Mouse (Mus musculus) c-Kit-negative CD71-positive TER-119-positive erythroid progenitor cells, embryonic 14.5 days (primary cell): ENCODE data around the gene Insl3.
"Not testable (repeated sequence)": the region's sequence is repeated elsewhere in the genome, so short reads cannot be mapped to it uniquely, and the experiment has no call there.

Experiments
- DNase-seq: peaks from one replicate; pipeline ENCODE4 v3.0.0-alpha.2; 2013; ENCODE audit warnings: low read depth, low spot score

Gene Insl3

DNA sequence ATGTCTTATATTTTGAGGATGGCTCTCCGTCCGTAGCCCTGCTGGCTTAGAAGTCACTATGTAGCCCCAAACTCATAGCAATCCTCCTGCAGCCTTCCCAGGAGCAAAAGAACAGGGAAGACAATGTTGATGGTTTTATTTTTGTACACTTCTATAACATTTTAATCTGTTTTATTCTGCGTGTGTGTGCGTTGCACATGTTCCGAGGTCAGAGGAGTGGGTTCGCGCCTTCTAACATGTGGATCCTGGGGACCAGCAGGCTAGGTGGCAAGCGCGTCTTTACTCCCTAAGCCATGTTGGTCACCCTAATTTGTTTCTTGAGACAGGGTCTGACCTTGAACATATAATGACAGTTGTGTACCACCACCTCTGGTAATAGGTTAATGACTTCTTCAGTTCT is 12.2 kb upstream of the Insl3 start:
- DNase-seq = no peak

DNA sequence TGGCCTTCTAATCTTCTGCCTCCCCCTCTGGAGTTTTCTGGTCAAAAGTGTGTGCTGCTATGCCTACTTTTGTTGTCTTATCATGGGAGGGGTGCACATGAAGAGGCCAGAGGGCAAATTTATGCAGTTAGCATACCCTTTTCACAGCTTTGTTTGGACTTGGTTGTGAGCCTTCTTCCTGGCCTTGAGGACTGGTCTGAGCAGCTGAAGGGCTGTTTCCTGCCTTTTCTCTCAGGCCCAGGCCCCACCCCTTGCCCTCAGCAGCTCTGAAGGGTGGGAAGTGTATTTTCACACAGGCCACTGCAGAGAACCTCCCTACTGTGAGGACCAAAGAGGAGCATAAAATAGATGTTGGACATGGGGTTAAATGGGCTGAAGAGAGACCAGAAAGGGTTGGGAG is 11.5 kb upstream of the Insl3 start:
- DNase-seq = no peak

DNA sequence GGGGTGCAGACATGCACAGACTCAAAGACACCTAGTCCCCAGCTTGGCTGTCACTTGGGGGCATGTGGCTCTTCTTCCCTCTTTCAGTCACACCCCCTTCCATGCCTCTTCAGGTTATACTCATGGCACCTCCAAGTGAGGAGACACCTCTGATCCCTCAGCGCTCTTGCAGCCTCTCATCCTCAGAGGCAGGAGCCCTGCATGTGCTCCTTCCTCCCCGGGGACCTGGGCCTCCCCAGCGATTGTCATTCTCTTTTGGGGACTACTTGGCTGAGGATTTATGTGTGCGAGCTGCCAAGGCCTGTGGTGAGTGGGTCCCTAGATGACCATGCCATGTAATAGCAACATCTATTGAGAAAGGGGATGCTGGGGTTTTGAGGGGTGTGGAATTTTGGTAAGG is 10.8 kb upstream of the Insl3 start:
- DNase-seq = no peak

DNA sequence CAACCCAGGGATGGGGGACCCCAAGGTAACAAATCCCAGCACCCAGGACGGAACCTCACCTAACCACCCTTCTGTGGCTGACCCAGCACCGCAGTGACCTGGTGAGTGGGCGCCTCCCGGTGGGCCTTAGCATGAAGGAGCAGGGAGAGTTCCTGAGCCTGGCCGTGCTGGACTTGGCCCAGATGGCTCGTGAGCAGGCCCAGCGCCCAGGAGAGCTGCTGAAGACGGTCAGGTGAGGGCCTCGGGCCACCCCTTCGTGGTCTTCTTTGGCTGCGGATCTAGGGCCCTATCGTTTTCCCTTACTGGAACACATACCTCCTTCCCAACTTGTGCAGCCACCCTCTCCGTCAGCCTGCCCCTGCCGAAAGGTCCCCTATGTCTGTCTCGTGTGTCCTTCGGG is 9.9 kb upstream of the Insl3 start:
- no peak for DNase-seq

- no peak for DNase-seq
Observed at GRCm38 (mm10) chr8:71679550-71680168, 9.4 kb upstream of the Insl3 start.

GRCm38 (mm10) chr8:71680471-71680870 is 8.5 kb upstream of the Insl3 start:
- DNase-seq = no peak

DNA sequence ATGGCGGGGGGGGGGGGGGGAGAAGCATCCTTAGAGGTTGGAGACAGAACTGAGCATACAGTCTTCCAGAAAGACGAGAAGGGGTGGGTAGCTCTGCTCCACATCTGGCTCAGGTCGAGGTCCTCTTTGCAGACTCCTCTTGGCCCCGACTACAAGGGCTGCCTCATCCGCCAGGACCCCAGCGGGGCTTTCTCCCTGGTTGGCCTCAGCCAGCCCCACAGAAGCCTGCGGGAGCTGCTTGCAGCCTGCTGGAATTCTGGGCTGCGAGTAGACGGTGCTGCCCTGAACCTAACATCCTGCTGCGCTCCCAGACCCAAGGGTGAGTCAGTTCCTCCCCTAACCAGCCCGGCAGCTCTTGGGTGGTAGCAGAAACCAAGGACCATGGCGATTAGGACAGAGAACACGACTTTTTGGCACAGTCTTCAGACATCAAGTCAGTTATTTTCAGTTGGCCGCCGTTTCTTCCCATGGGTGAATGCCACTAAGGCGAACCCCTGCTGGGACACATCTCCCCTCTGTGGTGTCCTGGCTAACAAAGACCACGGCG is 7.6 kb upstream of the Insl3 start:
- DNase-seq = no peak

DNA sequence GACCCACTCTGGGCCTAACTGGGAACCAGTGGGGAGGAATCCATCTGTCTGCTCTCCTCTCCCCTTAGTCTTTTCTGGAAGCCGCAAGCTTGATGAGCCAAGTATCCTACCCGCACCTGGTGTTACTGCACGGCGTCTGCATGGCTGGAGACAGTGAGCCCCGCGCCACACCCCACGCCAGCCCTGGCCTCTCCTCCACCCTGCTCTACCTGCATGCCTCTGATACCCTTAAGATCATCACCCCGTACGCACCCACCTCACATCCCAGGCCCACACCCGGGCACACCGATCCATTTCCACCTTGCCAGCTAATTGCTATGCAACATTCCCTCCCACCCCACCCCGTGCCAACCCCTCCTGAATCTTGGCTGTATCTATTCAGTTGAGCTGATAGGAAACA is 6.2 kb upstream of the Insl3 start:
- no peak for DNase-seq

DNA sequence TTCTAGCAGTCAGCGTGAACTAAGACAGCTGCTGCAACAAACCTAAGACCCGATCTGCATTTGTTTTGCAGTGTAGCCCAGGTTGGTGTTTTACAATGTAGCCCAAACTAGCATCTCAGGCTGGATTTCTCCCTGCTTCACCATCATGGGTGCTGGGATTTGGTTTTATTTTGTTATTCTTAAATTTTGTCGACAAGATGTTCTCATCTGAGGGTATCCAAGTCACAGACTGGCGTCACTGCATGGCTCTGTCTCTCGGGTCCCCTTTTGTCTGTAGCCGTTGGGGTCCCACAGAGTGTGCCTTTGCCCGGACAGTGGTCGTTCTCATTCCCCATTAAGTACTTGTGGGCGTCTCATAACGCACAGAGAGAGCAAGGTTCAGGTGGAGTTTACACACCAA is 4.3 kb upstream of the Insl3 start:
- DNase-seq = no peak

DNA sequence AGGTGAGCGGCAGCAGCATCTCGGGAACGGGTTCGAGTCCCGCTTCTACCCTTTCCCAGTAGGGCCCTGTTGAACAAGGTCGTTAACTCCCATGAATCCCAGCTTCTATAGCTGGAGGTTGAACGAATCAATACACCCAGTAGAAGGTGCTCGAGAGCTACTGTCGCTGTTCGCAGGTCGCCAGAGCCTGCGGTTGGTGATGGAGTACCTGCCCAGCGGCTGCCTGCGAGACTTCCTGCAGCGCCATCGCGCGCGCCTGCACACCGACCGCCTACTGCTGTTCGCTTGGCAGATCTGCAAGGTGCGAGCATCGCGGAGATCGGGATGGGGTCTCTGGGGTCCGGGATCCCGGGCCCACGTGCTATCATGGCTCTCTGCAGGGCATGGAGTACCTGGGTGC is 3.4 kb upstream of the Insl3 start:
- no peak for DNase-seq

- DNase-seq = no peak
Observed at GRCm38 (mm10) chr8:71686143-71686734, 2.8 kb upstream of the Insl3 start.

DNA sequence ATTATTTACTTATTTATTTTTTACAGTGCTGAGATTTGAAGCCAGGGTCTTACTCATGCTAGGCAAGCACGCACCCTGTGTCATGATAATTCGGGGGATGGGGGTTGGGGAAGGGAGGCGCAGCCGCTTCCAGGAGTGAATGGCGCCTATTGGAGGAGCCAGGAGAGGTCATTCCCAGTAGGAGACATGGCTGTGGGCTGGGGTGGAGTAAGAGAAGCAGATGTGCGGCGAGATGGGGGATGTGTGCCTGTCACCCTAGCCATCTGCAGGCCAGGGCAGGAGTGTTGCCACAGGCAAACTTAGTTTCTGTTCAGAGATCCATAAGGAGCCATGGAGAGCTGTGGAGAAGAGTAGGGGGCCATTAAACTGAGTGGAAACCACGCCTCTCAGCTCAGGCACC is 1.4 kb upstream of the Insl3 start:
- DNase-seq = no peak

DNA sequence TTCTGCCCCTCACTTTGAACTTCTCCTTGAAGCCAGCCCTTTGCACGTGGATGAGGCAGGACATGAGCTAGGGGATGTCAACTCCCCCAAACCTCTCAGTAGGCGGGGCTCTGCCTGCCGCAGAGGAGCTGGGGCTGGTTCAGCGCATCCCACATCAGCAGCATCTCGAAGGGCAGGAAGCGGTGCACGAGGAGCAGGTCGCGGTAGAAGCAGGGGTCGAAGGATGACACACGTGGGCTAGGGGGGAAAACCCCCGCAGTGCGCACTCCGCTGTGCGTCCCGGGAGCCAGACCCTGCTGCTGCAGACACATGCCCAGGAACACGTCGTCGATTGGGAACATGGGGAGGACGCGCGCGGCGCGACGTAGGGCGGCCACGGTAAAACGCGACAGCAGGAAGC is 3.5 kb downstream of the Insl3 start:
- no peak for DNase-seq

GRCm38 (mm10) chr8:71693166-71694041 is 4.4 kb downstream of the Insl3 start:
- no peak for DNase-seq

DNA sequence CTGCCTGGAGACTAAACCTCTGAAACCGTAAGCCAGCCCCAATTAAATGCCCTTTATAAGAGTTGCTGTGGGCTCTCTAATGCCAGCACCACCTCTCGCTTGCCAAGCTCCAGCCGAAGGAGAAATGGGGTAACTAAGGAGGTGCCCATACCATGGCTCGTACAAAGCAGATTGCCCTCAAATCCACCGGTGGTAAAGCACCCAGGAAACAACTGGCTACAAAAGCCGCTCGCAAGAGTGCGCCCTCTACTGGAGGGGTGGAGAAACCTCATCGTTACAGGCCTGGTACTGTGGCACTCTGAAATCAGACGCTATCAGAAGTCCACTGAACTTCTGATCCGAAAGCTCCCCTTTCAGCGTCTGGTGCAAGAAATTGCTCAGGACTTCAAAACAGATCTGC is 6.4 kb downstream of the Insl3 start:
- not testable (repeated sequence) for DNase-seq

DNA sequence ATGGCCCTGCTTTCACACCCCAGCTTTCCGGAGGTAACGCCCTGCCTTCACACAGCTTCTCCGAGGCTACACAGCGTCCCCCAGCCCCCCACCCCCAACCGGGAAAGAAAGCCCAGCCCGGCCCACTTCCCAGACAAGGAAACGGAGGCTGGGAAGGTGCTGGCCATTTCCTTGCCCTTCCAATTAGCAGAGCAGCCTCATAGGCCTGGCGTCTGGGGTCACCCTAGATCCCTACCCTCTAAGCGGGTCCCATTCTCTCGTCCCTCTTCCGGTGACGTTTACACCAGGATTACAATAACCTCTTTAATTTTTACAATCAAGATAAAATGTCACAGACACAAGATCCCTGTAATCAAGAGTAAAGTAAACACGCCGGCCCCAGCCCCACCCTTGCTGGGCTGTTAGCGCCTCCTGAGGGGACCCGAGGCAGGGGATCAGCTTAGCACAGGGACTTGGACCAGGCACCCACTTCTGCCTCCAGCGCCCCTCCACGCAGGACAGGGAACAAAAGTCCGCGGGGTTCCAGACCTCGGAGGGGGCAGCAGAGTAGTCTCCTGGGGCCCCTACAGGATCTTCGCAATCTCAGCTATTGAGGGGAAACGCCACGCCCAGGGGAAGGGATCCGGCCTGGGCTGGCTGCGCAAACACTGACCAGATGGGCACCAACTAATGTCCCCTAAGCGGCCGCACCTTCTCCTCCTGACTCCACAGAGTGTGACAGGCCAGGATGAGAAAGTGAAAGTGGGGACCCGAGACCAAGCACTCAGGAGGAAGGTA is 11.7 kb downstream of the Insl3 start:
- DNase-seq = no peak

GRCm38 (mm10) chr8:71701414-71702086 is 12.5 kb downstream of the Insl3 start, which contains the start of gene B3gnt3:
Gene B3gnt3, minus strand, starts transcription at chr8:71701789.
- DNase-seq = no peak

DNA sequence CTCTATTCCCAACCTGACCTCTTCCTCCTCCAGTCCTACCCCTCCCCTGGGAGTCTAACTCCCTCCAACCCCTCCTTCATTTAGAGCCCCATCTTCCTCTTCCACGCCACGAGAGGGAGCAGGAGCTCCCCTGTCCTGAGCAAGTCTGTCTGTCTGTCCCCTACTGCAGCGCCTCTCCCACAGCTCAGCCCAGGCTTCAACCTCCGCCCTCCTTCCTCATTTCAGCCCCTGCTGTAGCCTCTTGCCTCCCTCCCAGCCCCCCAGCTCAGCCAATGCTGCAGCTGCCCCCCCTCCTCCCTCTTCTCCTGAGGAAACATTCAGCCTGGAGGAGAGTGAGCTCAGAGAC is 13.0 kb downstream of the Insl3 start:
- no peak for DNase-seq

GRCm38 (mm10) chr8:71702923-71703322 is 13.9 kb downstream of the Insl3 start:
- peak; percentile 66 for DNase-seq

- not testable (repeated sequence) for DNase-seq
Observed at GRCm38 (mm10) chr8:71703400-71703799, 14.4 kb downstream of the Insl3 start.

- peak; percentile 68 for DNase-seq
Observed at GRCm38 (mm10) chr8:71707874-71708273, 18.9 kb downstream of the Insl3 start.
